Mouse (Mus musculus): Measurements from ENCODE around the gene Baiap2l2.

GRCm38 (mm10) chr15:79306043-79306637 is 20.8 kb upstream of the Baiap2l2 start:
- TF ChIP-seq CTCF (IDR thresholded peaks at IDR 0.05) (no peak), POLR2A (IDR thresholded peaks at IDR 0.05; ENCODE audit: insufficient read depth, low read depth, low read length) (no peak)

Measured in heart, adult 2 months (tissue).